Mouse (Mus musculus) limb, embryonic 10.5 days (tissue): ENCODE data around the gene Zfp423. TPM values are rescaled to one million over a fixed set of nuclear protein-coding genes. Genes with fewer than 3 reads are reported as not detected.
A peak's percentile ranks its signal among the peaks of the same experiment; 100 is the strongest.

ENCODE experiments used
- DNase-seq: peaks from one replicate; pipeline ENCODE4 v3.0.0-alpha.2; 2017; ENCODE audit warnings: low spot score
- H3K27ac ChIP-seq: fragments of 300-500 bp; sonication (generic); 2 replicates; pipeline ENCODE4 v1.5.1; 2016; ENCODE audit warnings: mild to moderate bottlenecking
- H3K27me3 ChIP-seq: fragments of 300-500 bp; sonication (generic); 2 replicates; pipeline ENCODE4 v1.6.1; 2016; ENCODE audit warnings: low read depth, mild to moderate bottlenecking; ENCODE audit not compliant: poor library complexity, severe bottlenecking
- H3K36me3 ChIP-seq: fragments of 300-500 bp; sonication (generic); 2 replicates; pipeline ENCODE4 v1.6.1; 2016; ENCODE audit warnings: mild to moderate bottlenecking, moderate library complexity
- H3K4me1 ChIP-seq: fragments of 300-500 bp; sonication (generic); 2 replicates; pipeline ENCODE4 v1.6.1; 2016
- H3K4me3 ChIP-seq: fragments of 300-500 bp; sonication (generic); 2 replicates; pipeline ENCODE4 v1.5.1; 2016; ENCODE audit warnings: mild to moderate bottlenecking, moderate library complexity
- H3K9me3 ChIP-seq: fragments of 300-500 bp; sonication (generic); replicated peaks from 2 replicates; pipeline ENCODE4 v1.6.1; 2016; ENCODE audit warnings: mild to moderate bottlenecking
- WGBS: fragments of 180-500 bp; shearing (Covaris S2); methylation state at CpG from one replicate; pipeline ENCODE4 v1.1.7; 2016; 5-methylcytosine and 5-hydroxymethylcytosine counted together
- polyA plus RNA-seq: library from polyadenylated mRNA; unstranded; fragments of >200 nt; fragmentation: Nextera tagmentation; extraction: Ambion mirVana; gene quantifications from 2 replicates; pipeline ENCODE4 v1.2.1, GENCODE M21; 2016

The Zfp423 gene
- polyA plus RNA-seq, 1 experiment from 2014 or later: 29.4 TPM

GRCm38 (mm10) chr8:87740946-87741530 is 218.4 kb downstream of the Zfp423 start:
- Histone ChIP-seq H3K36me3 (peaks cover 26% of the 10 kb centered on the region), H3K4me1 (peaks cover 52% of the 10 kb centered on the region), H3K27me3 (no peaks in the 10 kb centered on the region), H3K4me3 (no peak overlapping the region), H3K9me3 (no peaks in the 10 kb centered on the region), H3K27ac (no peak overlapping the region)
- 87% methylated on average over 11 of the region's 11 CpGs for WGBS
- no peak for DNase-seq

- H3K27me3 ChIP-seq: no peaks in the 10 kb centered on the region
- peaks cover 16% of the 10 kb centered on the region for H3K36me3 ChIP-seq
- no peaks in the 10 kb centered on the region for H3K9me3 ChIP-seq
- H3K4me1 ChIP-seq: peaks cover 45% of the 10 kb centered on the region
- no peak for DNase-seq
- no peak overlapping the region for H3K4me3 ChIP-seq
- WGBS: 82% methylated on average over 11 of the region's 11 CpGs
- H3K27ac ChIP-seq: no peak overlapping the region
These were observed 221.5 kb downstream of the Zfp423 start for GRCm38 (mm10) chr8:87737900-87738299.

- DNase-seq: no peak
- 81% methylated on average over 4 of the region's 4 CpGs for WGBS
- Histone ChIP-seq H3K4me1 (peaks cover 32% of the 10 kb centered on the region), H3K9me3 (no peaks in the 10 kb centered on the region), H3K36me3 (peaks cover 32% of the 10 kb centered on the region), H3K4me3 (no peak overlapping the region), H3K27me3 (no peaks in the 10 kb centered on the region), H3K27ac (peak overlapping the region; percentile 72; the same call in 1 of the 2 replicates)
These were observed 224.5 kb downstream of the Zfp423 start for GRCm38 (mm10) chr8:87734902-87735301.

- 71% methylated on average over 7 of the region's 7 CpGs for WGBS
- H3K9me3 ChIP-seq: no peaks in the 10 kb centered on the region
- DNase-seq: no peak
- H3K4me1 ChIP-seq: peaks cover 32% of the 10 kb centered on the region
- H3K36me3 ChIP-seq: peaks cover 34% of the 10 kb centered on the region
- no peak overlapping the region for H3K4me3 ChIP-seq
- H3K27me3 ChIP-seq: no peaks in the 10 kb centered on the region
- H3K27ac ChIP-seq: peak overlapping the region; percentile 72; the same call in 1 of the 2 replicates
These were observed 224.9 kb downstream of the Zfp423 start for GRCm38 (mm10) chr8:87734496-87734895.

- no peaks in the 10 kb centered on the region for H3K27me3 ChIP-seq
- no peak overlapping the region for H3K27ac ChIP-seq
- WGBS: 93% methylated on average over 12 of the region's 12 CpGs
- peaks cover 26% of the 10 kb centered on the region for H3K4me1 ChIP-seq
- peaks cover 52% of the 10 kb centered on the region for H3K36me3 ChIP-seq
- no peak for DNase-seq
- no peaks in the 10 kb centered on the region for H3K9me3 ChIP-seq
- H3K4me3 ChIP-seq: no peak overlapping the region
These were observed 228.3 kb downstream of the Zfp423 start for GRCm38 (mm10) chr8:87731062-87731461.

GRCm38 (mm10) chr8:87723015-87723414 is 236.4 kb downstream of the Zfp423 start:
- no peaks in the 10 kb centered on the region for H3K27me3 ChIP-seq
- H3K4me1 ChIP-seq: peaks cover 28% of the 10 kb centered on the region
- peaks cover 29% of the 10 kb centered on the region for H3K36me3 ChIP-seq
- no peak for DNase-seq
- H3K27ac ChIP-seq: no peak overlapping the region; the same call in 1 of the 2 replicates
- H3K4me3 ChIP-seq: no peak overlapping the region
- H3K9me3 ChIP-seq: no peaks in the 10 kb centered on the region
- 75% methylated on average over 8 of the region's 8 CpGs for WGBS

GRCm38 (mm10) chr8:87719137-87719815 is 240.1 kb downstream of the Zfp423 start:
- Histone ChIP-seq H3K27ac (no peak overlapping the region), H3K4me1 (peaks cover 47% of the 10 kb centered on the region), H3K36me3 (peaks cover 11% of the 10 kb centered on the region; the same call in 1 of the 2 replicates), H3K9me3 (no peaks in the 10 kb centered on the region), H3K27me3 (no peaks in the 10 kb centered on the region), H3K4me3 (no peak overlapping the region)
- no peak for DNase-seq
- 86% methylated on average over 27 of the region's 27 CpGs for WGBS

- WGBS: 84% methylated on average over 5 of the region's 5 CpGs
- DNase-seq: no peak
These were observed 241.9 kb downstream of the Zfp423 start for GRCm38 (mm10) chr8:87717445-87717844.

GRCm38 (mm10) chr8:87716726-87717248 is 242.6 kb downstream of the Zfp423 start:
- H3K36me3 ChIP-seq: peaks cover 7% of the 10 kb centered on the region; the same call in 1 of the 2 replicates
- DNase-seq: no peak
- H3K27me3 ChIP-seq: no peaks in the 10 kb centered on the region
- WGBS: 29% methylated on average over 9 of the region's 9 CpGs
- peak overlapping the region; percentile 22 for H3K4me3 ChIP-seq
- H3K4me1 ChIP-seq: peaks cover 38% of the 10 kb centered on the region
- peak overlapping the region; percentile 72 for H3K27ac ChIP-seq
- H3K9me3 ChIP-seq: no peaks in the 10 kb centered on the region

More at GRCm38 (mm10) chr8:87717445-87717844, 241.9 kb downstream of the Zfp423 start:
- H3K27me3 ChIP-seq: no peaks in the 10 kb centered on the region
- no peaks in the 10 kb centered on the region for H3K9me3 ChIP-seq
- peaks cover 38% of the 10 kb centered on the region for H3K4me1 ChIP-seq
- H3K4me3 ChIP-seq: no peak overlapping the region
- 0 out of 2 replicates have a peak overlapping the region, but pooled peaks have one; percentile 72 for H3K27ac ChIP-seq
- peaks cover 7% of the 10 kb centered on the region; the same call in 1 of the 2 replicates for H3K36me3 ChIP-seq

- peak; percentile 76 for DNase-seq
- WGBS: 10% methylated on average over 24 of the region's 24 CpGs
- no peaks in the 10 kb centered on the region for H3K27me3 ChIP-seq
- peak overlapping the region; percentile 22 for H3K4me3 ChIP-seq
- peaks cover 7% of the 10 kb centered on the region; the same call in 1 of the 2 replicates for H3K36me3 ChIP-seq
- H3K4me1 ChIP-seq: peaks cover 38% of the 10 kb centered on the region
- H3K9me3 ChIP-seq: no peaks in the 10 kb centered on the region
- peak overlapping the region; percentile 72 for H3K27ac ChIP-seq
These were observed 243.4 kb downstream of the Zfp423 start for GRCm38 (mm10) chr8:87715731-87716682.

DNA sequence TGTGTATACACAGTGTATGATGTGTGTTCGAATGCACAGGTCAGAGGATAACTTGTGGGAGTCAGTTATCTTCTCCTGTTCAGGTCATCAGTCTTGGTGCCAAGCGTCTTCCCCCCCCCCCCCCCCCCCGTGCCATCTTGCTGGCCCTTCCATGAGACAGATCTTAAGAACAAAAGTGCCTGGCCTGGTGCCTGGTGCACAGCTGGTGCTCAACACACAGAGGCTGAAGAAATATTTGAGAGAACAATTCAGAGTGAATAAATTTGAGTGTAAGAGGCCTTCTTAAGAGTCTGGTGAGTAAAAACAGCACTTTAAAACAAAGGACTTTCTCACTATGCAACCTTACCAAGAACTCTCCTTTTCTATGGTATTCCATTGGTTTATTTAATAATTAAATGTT is 245.4 kb downstream of the Zfp423 start:
- H3K4me3 ChIP-seq: no peak overlapping the region
- no peaks in the 10 kb centered on the region for H3K27me3 ChIP-seq
- H3K27ac ChIP-seq: no peak overlapping the region
- WGBS: 63% methylated on average over 3 of the region's 3 CpGs
- H3K4me1 ChIP-seq: peaks cover 39% of the 10 kb centered on the region
- 0 out of 2 replicates have a peak, but pooled peaks cover 2% of the 10 kb centered on the region for H3K36me3 ChIP-seq
- H3K9me3 ChIP-seq: no peaks in the 10 kb centered on the region
- no peak for DNase-seq

GRCm38 (mm10) chr8:87711955-87712354 is 247.4 kb downstream of the Zfp423 start:
- H3K27me3 ChIP-seq: no peaks in the 10 kb centered on the region
- H3K36me3 ChIP-seq: no peaks in the 10 kb centered on the region
- peaks cover 43% of the 10 kb centered on the region for H3K4me1 ChIP-seq
- WGBS: 85% methylated on average over 6 of the region's 6 CpGs
- no peaks in the 10 kb centered on the region for H3K9me3 ChIP-seq
- H3K27ac ChIP-seq: no peak overlapping the region
- no peak overlapping the region for H3K4me3 ChIP-seq
- no peak for DNase-seq
